Mouse (Mus musculus): ENCODE measurements around the gene Ccdc158. TPM values are rescaled to one million over a fixed set of nuclear protein-coding genes. Genes with fewer than 3 reads are reported as not detected.

Gene Ccdc158
- 0.11 and 0.13 TPM in 2 replicates for total RNA-seq (2023)

GRCm38 (mm10) chr5:92674859-92675573 lies at the start of gene Ccdc158:
Gene Ccdc158, minus strand, starts transcription at chr5:92675271.

GRCm38 (mm10) chr5:92683351-92683807 lies 8.3 kb upstream of the Ccdc158 start, which contains the start of gene Shroom3:
Gene Shroom3, plus strand, starts transcription at chr5:92683435.

GRCm38 (mm10) chr5:92602691-92603690 lies 72.1 kb downstream of the Ccdc158 start, which contains the start of gene Stbd1:
Gene Stbd1, plus strand, starts transcription at chr5:92603041.

Other genes with a start within 250 kb of the Ccdc158 start
- 34.9 and 42.5 TPM in 2 replicates for gene Nup54, start 240.1 kb downstream of the Ccdc158 start, total RNA-seq (2023)
- 37.4 and 39.0 TPM in 2 replicates for gene Scarb2, start 168.4 kb downstream of the Ccdc158 start, total RNA-seq (2023)
- not detected in 2 replicates for gene Fam47e, start 120.2 kb downstream of the Ccdc158 start, total RNA-seq (2023)
- gene Stbd1, start 72.2 kb downstream of the Ccdc158 start, total RNA-seq (2023) = 0.69 and 0.70 TPM in 2 replicates
- gene Shroom3, start 8.2 kb upstream of the Ccdc158 start, total RNA-seq (2023) = not detected in 2 replicates